ENCODE assay signal across 9 mouse cellular contexts in the genomic region with DNA sequence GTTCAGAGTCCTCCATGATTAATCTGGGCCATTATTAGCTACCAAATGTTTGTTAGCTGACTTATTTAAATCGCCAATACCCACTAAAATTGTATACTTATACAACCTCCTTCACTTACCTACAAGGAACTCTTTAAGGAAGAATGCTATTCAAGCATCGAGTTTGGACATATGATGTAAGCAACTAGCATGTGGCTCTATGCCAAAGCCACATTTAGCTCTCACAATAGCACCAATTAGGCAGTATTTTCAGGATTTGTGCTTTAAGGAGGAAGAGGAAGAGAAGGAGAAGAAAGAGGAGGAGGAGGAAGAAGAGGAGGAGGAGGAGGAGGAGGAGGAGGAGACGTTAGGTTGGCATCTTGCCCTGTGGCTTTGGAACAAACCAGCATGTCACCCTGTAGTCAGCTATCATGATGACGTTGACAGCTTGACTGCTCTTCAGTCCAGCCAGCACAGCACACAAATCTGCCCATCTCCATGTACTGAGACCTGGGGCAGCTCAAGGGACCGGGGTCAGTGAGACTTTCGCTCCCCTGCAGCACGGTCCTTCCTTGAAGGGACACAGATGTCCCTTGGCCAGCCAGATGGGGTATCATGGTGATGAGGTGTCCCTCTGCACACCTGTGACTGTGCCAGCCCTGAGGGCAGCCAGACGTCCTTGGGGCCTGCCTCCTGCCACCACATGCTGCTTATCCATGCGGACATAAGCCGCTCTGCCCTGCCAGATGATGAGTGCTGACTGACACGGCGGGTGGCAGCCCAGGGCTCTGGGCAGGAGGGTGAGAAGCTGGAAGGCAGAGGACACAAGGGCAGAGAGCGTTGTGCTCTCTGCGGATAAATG.
DNase-seq lines count a peak whose midpoint lies in the region; ATAC-seq and TF ChIP-seq lines count a peak whose summit lies in the region.
"Had no signal": no experiment of that assay in that cellular context is flagged by ENCODE, and none has a peak within 500 bp of the region (broad histone marks: within the 10 kb centered on the region; RNA-seq: fewer than 3 reads in every experiment).

No protein-coding gene starts in this region.

- no peak for TF ChIP-seq POLR2A in cortical plate, adult 2 months (IDR thresholded peaks at IDR 0.05; ENCODE audit: extremely low read depth, insufficient read depth, low read length)

- H3K4me1 ChIP-seq in cortical plate, adult 2 months (ENCODE audit: control insufficient read depth, insufficient read depth, low read length): peaks cover 3% of the 10 kb centered on the region; the same call in 1 of the 2 replicates
- no peaks in the 10 kb centered on the region for H3K4me1 ChIP-seq in midbrain, embryonic 14.5 days (ENCODE audit: control insufficient read depth, insufficient read depth, low read length)

- no peak overlapping the region for H3K9ac ChIP-seq in midbrain, embryonic 14.5 days (replicated peaks; ENCODE audit: low read length)

- H3K4me2 ChIP-seq in midbrain, embryonic 14.5 days (ENCODE audit: low read length): no peak overlapping the region

- H3K27ac ChIP-seq in layer of hippocampus, adult 2 months: peak overlapping the region; percentile 78
- H3K27ac ChIP-seq in cortical plate, adult 2 months (ENCODE audit: insufficient read depth, low read length): peak overlapping the region; percentile 43
- no peak overlapping the region for H3K27ac ChIP-seq in midbrain, embryonic 14.5 days (replicated peaks; ENCODE audit: low read depth, low read length)
- H3K27ac ChIP-seq in gastrocnemius, adult 2 months: no peak overlapping the region
- H3K27ac ChIP-seq: limb, embryonic 10.5 days had no signal

- H3K9me3 ChIP-seq in midbrain, embryonic 14.5 days (ENCODE audit: control insufficient read depth, low read length): no peaks in the 10 kb centered on the region
- H3K9me3 ChIP-seq: limb, embryonic 10.5 days had no signal

- WGBS in midbrain, embryonic 14.5 days: 57% methylated on average over 14 of the region's 14 CpGs

- no peak for TF ChIP-seq CTCF in layer of hippocampus, adult 2 months (conservative IDR thresholded peaks at IDR 0.05)
- no peak for TF ChIP-seq CTCF in cortical plate, adult 2 months (IDR thresholded peaks at IDR 0.05; ENCODE audit: extremely low read depth, insufficient read depth, low read length)
- TF ChIP-seq CTCF in gastrocnemius, adult 2 months (IDR thresholded peaks at IDR 0.05): no peak

- intact Hi-C loops in gastrocnemius, adult 2 months (cut with DNase I): no loop called here

- no peaks in the 10 kb centered on the region for H3K27me3 ChIP-seq in midbrain, embryonic 14.5 days (ENCODE audit: control insufficient read depth, insufficient read depth, low read length)
- H3K27me3 ChIP-seq: Patski had no signal

- peak; percentile 37; the same call in 1 of the 2 replicates for ATAC-seq in midbrain, embryonic 14.5 days (ENCODE audit: low FRiP score, low TSS enrichment)
- ATAC-seq: Patski had no signal

- no peak overlapping the region for H3K4me3 ChIP-seq in layer of hippocampus, adult 2 months
- no peak overlapping the region for H3K4me3 ChIP-seq in cortical plate, adult 2 months (ENCODE audit: insufficient read depth, low read length)
- H3K4me3 ChIP-seq in midbrain, embryonic 14.5 days (replicated peaks; ENCODE audit: low read depth, low read length): no peak overlapping the region
- no peak overlapping the region for H3K4me3 ChIP-seq in gastrocnemius, adult 2 months
- H3K4me3 ChIP-seq: limb, embryonic 10.5 days had no signal

- H3K36me3 ChIP-seq in midbrain, embryonic 14.5 days (ENCODE audit: control insufficient read depth, insufficient read depth, low read length): no peaks in the 10 kb centered on the region
- H3K36me3 ChIP-seq: limb, embryonic 10.5 days had no signal

- DNase-seq in layer of hippocampus, adult 2 months (ENCODE audit: low spot score in 2 of 2): no peak
- DNase-seq in layer of hippocampus, postnatal 25 days (ENCODE audit: extremely low spot score in 1 of 2, low spot score in 1 of 2): no peak
- peak; percentile 66 for DNase-seq in cerebellum, adult 11-12 months
- DNase-seq in midbrain, embryonic 14.5 days: no peak
- no peak for DNase-seq in gastrocnemius, adult 2 months
- DNase-seq in layer of hippocampus, postnatal 36 days: no peak

Comparison
In these comparisons a context has a peak if more than half of its experiments do, and no peak if none do; other contexts are left out.
1. H3K27ac ChIP-seq: peak in layer of hippocampus, adult 2 months (single experiment) and cortical plate, adult 2 months (single experiment); none in midbrain, embryonic 14.5 days (single experiment) and gastrocnemius, adult 2 months (single experiment).